Mouse (Mus musculus): ENCODE measurements around the gene Arhgap44.

Arhgap44 gene

DNA sequence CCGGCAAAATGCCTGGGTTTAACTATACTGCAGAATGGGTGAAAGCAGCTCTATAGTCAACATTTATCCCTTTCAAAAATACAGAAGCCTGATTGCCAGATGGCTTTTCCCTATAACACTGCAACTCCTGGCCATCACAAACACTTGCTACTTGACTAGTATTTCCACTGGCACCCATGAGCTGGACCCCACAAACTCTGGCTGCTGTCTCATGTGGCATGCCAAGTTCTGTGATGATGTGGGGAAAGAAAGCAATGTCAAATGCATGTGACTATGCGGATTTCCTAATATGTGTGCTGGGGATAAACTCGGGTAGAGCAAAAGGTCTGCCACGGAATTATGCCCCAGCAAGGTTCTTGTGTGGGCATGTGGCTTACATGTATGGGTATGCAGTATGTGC lies 156.7 kb downstream of the Arhgap44 start:
- DNase-seq (ENCODE audit: low spot score in 2 of 2) = no peak

- no peak for DNase-seq (ENCODE audit: low spot score in 2 of 2)
These were observed 157.9 kb downstream of the Arhgap44 start for GRCm38 (mm10) chr11:65004836-65005235.

DNA sequence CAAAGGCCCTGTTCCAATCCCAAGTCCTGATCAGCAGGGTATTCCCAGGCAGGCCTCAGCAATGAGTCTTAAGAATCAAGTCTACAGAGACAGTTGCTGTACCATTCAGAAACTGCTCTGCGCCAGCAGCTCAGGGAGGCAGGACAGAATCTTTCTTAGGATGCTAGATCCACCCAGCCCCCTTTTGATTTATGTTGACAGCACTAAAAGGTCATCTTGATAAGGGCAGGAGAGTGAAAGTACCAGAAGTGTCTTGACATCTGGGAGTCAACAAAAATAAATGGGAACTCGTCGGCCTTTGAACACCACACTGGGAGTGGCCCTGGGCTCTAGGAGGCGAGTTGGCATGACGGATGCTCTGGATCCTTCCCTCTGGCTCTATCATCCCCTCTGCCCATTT lies 159.2 kb downstream of the Arhgap44 start:
- DNase-seq (ENCODE audit: low spot score in 2 of 2) = no peak

GRCm38 (mm10) chr11:65001729-65002128 lies 161.0 kb downstream of the Arhgap44 start:
- no peak for DNase-seq (ENCODE audit: low spot score in 2 of 2)

DNA sequence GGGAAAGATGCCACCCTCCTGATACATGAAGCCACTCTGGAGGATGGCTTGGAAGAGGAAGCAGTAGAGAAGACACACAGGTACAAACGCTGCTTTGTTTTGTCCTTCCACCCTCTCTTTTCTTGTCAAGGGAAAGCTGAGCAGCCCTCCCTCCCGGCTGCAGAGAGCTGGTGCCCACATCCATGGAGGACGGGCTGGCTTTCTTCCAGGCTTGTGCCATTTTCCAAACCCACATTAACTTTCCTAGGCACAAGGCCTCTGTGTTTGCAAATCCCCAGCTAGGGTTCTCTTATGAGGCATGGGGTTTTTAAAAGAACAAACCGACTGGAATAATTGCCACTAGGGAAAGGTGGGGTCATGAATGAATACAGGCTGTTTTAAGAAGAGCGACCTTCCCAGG lies 163.1 kb downstream of the Arhgap44 start:
- no peak for DNase-seq (ENCODE audit: low spot score in 2 of 2)

GRCm38 (mm10) chr11:64998439-64998838 lies 164.3 kb downstream of the Arhgap44 start:
- DNase-seq (ENCODE audit: low spot score in 2 of 2) = no peak

DNA sequence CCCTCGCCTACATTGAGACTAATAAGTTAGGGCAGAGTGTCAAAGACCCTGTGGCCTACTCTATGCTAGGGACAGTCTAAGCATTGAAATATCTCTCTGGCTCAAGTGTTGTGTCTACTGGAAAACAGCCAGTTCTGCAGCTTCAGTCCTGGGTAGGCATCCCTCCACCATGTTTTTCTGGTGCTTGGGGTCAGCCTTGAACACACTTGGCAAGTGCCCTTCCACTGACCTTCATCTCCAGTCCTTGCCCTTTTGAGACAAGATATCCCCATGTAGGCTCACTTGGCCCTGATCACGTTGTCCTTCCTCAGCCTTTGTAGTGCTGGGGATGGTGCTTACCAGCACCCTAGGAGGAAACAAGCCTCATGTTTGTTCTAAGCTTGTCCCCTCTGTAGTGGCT lies 174.2 kb downstream of the Arhgap44 start:
- DNase-seq (ENCODE audit: low spot score in 2 of 2) = no peak

GRCm38 (mm10) chr11:64979489-64979845 lies 183.3 kb downstream of the Arhgap44 start:
- DNase-seq (ENCODE audit: low spot score in 2 of 2) = no peak

DNA sequence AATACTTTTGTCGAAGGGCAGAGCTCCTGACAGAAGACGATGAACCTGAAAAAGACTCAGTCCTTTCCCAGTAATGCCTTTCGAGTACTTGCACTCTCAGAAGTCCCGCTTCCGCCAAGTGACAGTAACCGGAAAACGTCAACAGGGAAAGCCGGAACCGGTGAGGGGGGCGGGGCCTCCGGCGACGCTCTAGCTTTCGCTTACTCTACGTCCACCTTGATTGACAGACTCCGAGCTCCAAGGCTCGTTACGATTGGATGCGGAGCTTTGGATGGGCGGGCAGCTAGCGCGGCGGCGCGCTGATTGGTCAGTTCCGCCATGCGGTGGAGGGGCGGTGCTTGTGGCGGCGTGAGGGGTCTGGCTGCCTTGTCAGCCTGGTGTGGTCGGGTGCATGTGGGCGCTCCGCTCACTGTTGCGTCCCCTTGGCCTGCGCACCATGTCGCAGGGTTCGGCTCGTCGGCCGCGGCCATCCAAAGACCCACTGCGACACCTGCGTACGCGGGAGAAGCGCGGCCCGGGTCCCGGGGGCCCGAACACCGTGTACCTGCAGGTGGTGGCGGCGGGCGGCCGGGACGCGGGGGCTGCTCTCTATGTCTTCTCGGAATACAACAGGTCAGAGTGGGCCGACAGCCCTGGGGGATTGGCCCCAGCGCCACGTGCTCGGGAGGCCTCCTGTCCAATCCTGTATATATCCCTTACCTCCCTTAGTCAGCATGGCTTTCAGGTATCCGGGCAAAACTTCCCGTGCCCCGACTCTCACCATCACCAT lies 183.9 kb downstream of the Arhgap44 start, which contains the start of gene Elac2:
TSS of gene Elac2 (plus strand) at position 319 of the 769 bp plus-strand sequence.
- peak; percentile 98 for DNase-seq (ENCODE audit: low spot score in 2 of 2)

- no peak for DNase-seq (ENCODE audit: low spot score in 2 of 2)
These were observed 190.3 kb downstream of the Arhgap44 start for GRCm38 (mm10) chr11:64972418-64972817.

DNA sequence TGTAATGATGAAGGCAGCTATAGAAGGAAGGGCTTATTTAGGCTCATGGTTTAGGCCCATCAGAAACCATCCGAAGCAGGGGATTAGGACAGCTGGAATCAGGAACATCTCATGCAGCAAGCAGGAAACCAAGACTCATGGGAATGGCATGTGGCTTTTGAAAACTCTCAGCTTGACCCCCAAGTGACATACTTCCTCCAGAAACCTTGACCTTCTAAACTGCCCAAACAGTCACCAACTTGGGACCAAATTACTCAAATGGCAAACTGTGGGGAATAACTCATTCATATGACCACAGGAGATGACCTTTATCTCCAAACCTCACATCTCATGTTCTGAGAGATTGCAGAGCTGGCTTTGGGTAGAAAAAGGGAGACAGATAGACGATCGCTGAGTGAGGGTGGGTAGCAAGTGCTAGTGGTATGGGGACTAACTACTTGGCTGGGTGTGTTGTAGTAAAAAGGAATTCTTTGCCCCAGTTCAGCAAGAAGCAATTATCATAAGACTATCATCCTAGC lies 191.2 kb downstream of the Arhgap44 start:
- no peak for DNase-seq (ENCODE audit: low spot score in 2 of 2)

DNA sequence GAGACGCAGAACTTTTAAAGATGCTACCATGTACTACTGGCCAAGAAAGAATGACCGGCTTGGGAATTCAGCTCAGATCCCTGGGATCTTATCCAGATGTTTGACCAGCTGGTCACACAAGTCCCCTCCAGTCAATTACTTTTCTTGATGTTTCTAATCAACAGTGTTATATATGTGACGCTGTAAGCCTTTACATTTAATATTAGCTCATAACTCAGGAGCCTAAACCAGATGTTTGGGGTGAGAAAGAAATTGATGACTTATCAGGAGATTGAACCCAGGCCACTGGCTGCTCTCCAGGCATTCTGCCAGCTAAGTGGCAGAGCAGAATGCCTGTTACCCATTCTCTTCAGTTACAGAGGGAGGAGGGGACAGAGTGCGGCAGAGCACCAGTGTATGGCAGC lies 193.8 kb downstream of the Arhgap44 start:
- no peak for DNase-seq (ENCODE audit: low spot score in 2 of 2)

DNA sequence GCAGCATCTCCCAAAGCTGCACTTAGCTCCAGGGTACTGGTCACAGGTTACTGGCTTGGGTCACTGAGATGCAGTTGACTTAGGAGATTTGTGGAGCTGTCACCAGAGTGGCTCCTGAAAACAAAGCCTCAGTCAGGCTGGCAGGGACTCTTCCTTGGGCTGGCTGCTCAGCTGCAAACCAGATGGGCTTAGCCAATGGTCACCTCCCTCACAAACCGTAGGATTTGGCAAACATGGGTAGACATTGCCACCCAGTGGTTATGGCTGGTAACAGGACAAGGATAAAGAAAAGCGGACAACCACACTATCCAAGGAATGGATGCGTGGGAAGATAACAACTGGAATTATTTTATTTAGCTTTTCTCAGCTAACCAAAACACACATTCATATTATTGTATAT lies 194.3 kb downstream of the Arhgap44 start:
- DNase-seq (ENCODE audit: low spot score in 2 of 2) = peak; percentile 39 to 63

DNA sequence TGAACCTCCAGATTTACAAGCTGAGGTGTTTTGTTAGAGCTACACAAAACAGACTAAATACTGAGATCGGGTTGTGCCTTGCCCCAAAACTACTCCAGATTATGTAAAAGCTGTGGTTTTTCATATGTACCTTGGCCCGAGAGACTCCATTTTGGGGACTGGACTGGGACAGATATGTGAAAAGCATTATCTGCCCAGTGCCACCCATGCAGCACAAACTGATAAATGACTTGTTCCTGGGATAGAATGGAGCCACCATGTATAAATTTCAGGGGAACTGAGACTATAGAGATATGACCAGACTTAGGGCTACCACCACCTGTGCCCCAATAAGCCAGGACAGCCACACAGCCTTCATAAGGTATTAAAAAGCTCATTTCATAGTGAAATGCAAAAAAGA lies 200.1 kb downstream of the Arhgap44 start:
- DNase-seq (ENCODE audit: low spot score in 2 of 2) = no peak

GRCm38 (mm10) chr11:64956962-64957729 lies 205.6 kb downstream of the Arhgap44 start:
- DNase-seq (ENCODE audit: low spot score in 2 of 2) = no peak
